Mouse (Mus musculus) G1E (cell line): Measurements from ENCODE around the gene Ptpra. TPM values are rescaled to one million over a fixed set of nuclear protein-coding genes. Genes with fewer than 3 reads are reported as not detected.

Experiments used
- ATAC-seq: 2 replicates; pipeline ENCODE4 v1.8.0; 2016; ENCODE audit warnings: mild to moderate bottlenecking; ENCODE audit not compliant: insufficient number of reproducible peaks, poor library complexity, low FRiP score, severe bottlenecking; ENCODE audit errors: extremely low read depth
- DNase-seq: peaks from one replicate; pipeline ENCODE4 v3.0.0; 2012; ENCODE audit warnings: low spot score
- H3K27me3 ChIP-seq: 2 replicates; pipeline ENCODE4 v1.6.1; 2012; ENCODE audit warnings: mild to moderate bottlenecking, low read length, inconsistent platforms; ENCODE audit not compliant: insufficient read depth
- H3K36me3 ChIP-seq: replicated peaks from 2 replicates; pipeline ENCODE3; 2012; ENCODE audit warnings: mild to moderate bottlenecking, inconsistent platforms
- H3K4me1 ChIP-seq: 2 replicates; pipeline ENCODE4 v1.6.1; 2012; ENCODE audit warnings: low read depth, low read length, inconsistent platforms, mixed read lengths; ENCODE audit not compliant: insufficient read depth
- H3K4me3 ChIP-seq: 2 replicates; pipeline ENCODE4 v1.5.1; 2012; ENCODE audit warnings: low read depth, mild to moderate bottlenecking, inconsistent platforms, low read length, moderate library complexity, mixed read lengths
- H3K9me3 ChIP-seq: replicated peaks from 2 replicates; pipeline ENCODE4 v1.6.1; 2012; ENCODE audit warnings: inconsistent platforms
- CTCF ChIP-seq: IDR thresholded peaks from 2 replicates; pipeline ENCODE4 v1.5.1; 2012; ENCODE audit warnings: low read depth, low read length, inconsistent platforms, mixed read lengths
- GATA1 ChIP-seq: IDR thresholded peaks from 2 replicates; pipeline ENCODE4 v1.6.1; 2012; ENCODE audit warnings: borderline replicate concordance, low read length, inconsistent platforms, mixed read lengths
- GATA2 ChIP-seq: IDR thresholded peaks from 2 replicates; pipeline ENCODE4 v1.6.1; 2012; ENCODE audit warnings: low read depth, low read length, inconsistent platforms, borderline replicate concordance
- POLR2AphosphoS5 ChIP-seq: IDR thresholded peaks from 2 replicates; pipeline ENCODE4 v1.6.1; 2012; ENCODE audit warnings: low read depth, low read length, inconsistent platforms; ENCODE audit not compliant: insufficient replicate concordance
- TAL1 ChIP-seq: conservative IDR thresholded peaks from 2 replicates; pipeline ENCODE4 v1.6.1; 2012; ENCODE audit warnings: low read depth, low read length, inconsistent platforms, mixed read lengths
- polyA plus RNA-seq: library from polyadenylated mRNA; stranded (reverse); fragments of >175 nt; gene quantifications from 2 replicates; pipeline ENCODE4 v1.2.3, GENCODE M21; 2012
- total RNA-seq, 2 experiments: library from RNA; stranded (forward) in 1 of 2; stranded (reverse) in 1 of 2; fragments of 200-1000 nt in 1 of 2; fragments of >200 nt in 1 of 2; fragmentation: Nextera tagmentation in 1 of 2; gene quantifications; 2 replicates each; pipeline ENCODE4 v1.2.3; 2014 to 2017

The Ptpra gene
- 60.6 and 97.7 TPM in 2 replicates for total RNA-seq (2014; fragmentation: Nextera tagmentation)
- total RNA-seq (2017), result 119 and 127 TPM in 2 replicates
- 11.4 and 22.6 TPM in 2 replicates for polyA plus RNA-seq

DNA sequence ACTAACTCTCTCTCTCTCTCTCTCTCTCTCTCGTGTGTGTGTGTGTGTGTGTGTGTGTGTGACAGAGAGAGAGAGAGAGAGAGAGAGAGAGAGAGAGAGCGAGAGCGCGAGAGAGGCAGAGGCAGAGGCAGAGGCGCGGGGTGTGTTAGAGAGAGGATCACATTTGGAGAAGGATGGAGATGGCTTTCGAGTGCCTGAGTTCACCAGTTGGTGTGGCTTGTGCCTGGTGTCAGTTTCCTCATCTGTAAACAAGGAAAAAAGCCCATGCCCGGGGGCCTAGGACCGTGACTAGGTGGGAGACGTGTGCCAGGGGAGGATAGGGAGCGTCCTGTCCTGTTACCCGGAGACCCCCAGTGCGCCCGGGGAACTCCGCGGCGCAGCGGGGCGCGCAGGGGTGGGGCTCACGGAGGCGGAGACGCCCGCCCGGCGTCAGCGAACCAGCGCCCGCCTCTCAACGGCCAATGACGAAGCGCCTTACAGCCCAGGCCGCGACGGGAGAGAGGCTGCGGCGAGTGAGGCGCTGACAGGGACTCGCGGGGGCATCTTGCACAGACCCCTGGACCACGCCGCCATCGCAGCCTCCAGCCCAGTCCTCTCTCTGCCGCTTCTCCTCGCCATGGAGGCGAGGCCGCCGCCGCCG lies at the start of gene Ptpra:
Ptpra (plus strand) TSS at position 485 of the 640 bp plus-strand sequence.
- peaks cover 15% of the 10 kb centered on the region for H3K36me3 ChIP-seq
- peaks cover 45% of the 10 kb centered on the region for H3K4me1 ChIP-seq
- H3K27me3 ChIP-seq, result no peaks in the 10 kb centered on the region
- DNase-seq (peak; percentile 91), ATAC-seq (peak; percentile 76)
- no peak for TF ChIP-seq CTCF
- no peak for TF ChIP-seq GATA2
- TF ChIP-seq GATA1, result no peak
- TF ChIP-seq TAL1, result no peak
- no peak for TF ChIP-seq POLR2AphosphoS5
- H3K9me3 ChIP-seq, result no peaks in the 10 kb centered on the region
- peak within 1 kb of the TSS; percentile 91 for H3K4me3 ChIP-seq

DNA sequence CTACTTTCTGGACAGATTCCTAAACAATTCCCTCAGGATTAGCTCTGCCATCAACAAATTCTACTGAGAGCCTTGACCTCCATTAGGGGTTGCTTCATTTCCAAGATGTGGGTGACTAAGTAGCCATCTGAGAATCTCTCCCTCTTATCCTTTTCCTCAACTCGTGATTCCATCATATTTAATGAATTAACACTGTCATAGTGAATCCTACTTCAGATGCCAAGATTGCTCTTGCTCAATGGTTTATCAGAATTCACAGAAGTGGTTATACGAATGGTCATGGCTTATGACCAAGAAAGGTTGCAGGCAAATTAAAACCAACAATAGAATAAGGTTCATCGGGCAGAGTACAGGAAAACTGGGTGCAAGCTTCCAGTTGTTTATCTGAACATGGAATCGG lies 48.2 kb upstream of the Ptpra start:
- no peak for ATAC-seq
- H3K9me3 ChIP-seq, result no peaks in the 10 kb centered on the region
- H3K4me3 ChIP-seq, result no peak overlapping the region
- peaks cover 37% of the 10 kb centered on the region for H3K27me3 ChIP-seq
- H3K4me1 ChIP-seq, result no peaks in the 10 kb centered on the region
- TF ChIP-seq TAL1 (no peak), POLR2AphosphoS5 (no peak), GATA2 (no peak), GATA1 (no peak), CTCF (no peak)
- no peaks in the 10 kb centered on the region for H3K36me3 ChIP-seq
- DNase-seq, result no peak

DNA sequence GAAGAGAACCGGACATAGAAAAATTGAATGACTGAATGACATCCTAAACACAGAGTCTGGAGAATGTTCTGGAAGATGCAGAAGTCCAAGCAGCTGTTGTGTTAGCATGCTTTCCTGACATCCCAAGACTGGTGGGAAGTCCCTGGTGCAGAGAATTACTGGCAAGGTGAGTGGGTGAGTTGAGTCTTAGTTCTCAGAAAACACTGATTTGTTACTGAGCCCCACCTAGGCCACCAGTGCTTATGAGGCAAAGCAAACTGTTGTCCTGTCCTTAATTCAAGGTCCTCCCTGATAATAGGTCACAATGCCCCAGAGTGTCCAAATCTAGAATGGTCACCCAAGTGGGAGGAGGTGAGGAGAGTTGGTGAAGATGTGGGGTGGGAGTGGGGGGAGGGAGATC lies 45.1 kb upstream of the Ptpra start, which contains the start of the genes Gm28372 and 1700020A23Rik:
Gm28372 (plus strand) TSS at position 301 of the 400 bp plus-strand sequence.
1700020A23Rik (plus strand) TSS at position 321 of the 400 bp plus-strand sequence.
- TF ChIP-seq GATA1 (no peak), GATA2 (no peak), TAL1 (no peak), POLR2AphosphoS5 (no peak), CTCF (no peak)
- no peak for DNase-seq
- Histone ChIP-seq H3K4me3 (no peak within 1 kb of the TSS), H3K36me3 (no peaks in the 10 kb centered on the region), H3K4me1 (no peaks in the 10 kb centered on the region), H3K9me3 (no peaks in the 10 kb centered on the region), H3K27me3 (peaks cover 33% of the 10 kb centered on the region)
- no peak for ATAC-seq

DNA sequence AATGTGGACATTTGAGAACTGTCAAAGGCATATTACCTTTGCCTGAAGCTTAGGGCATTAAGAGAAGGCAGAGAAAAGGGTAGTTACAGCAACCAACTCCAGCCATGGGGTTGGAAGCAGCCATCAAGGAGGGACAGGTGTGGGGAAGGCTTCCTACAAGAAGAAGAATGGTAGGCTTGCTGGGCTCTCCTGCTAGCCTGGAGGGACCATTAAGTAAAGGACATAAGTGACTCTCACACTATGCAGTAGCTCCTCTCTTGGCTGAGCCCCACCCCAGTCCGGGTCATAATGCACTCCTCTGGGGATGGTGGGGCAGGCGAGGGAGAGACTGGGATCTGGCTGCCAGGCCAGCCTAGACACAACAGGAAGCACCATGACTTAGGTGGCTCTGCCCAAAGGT lies 43.9 kb upstream of the Ptpra start, which contains the start of gene Tmem239:
Tmem239 (plus strand) TSS at position 301 of the 400 bp plus-strand sequence.
- ATAC-seq (no peak), DNase-seq (no peak)
- H3K4me1 ChIP-seq, result peaks cover 3% of the 10 kb centered on the region
- no peak within 1 kb of the TSS for H3K4me3 ChIP-seq
- H3K36me3 ChIP-seq, result no peaks in the 10 kb centered on the region
- peaks cover 27% of the 10 kb centered on the region for H3K27me3 ChIP-seq
- H3K9me3 ChIP-seq, result no peaks in the 10 kb centered on the region
- TF ChIP-seq TAL1 (no peak), GATA2 (no peak)

DNA sequence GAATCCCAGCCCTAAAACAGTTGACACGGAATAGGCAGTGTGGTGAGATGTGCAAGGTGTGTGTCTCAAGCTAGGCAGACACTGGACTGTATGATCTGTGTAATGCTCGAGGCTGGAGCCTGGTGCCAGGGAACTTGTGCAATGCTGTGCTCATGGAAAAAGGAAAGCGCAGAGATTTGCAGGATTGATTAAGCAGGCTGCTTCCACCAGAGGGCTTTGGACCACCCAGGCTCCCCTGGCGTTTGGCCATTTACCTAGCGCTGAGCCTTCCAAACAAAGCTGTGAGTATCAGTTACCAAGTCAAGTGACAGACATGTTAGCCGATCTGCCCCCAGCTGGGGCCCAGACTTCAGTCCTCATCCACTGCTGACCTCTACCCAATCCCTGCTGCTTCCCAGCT lies 41.9 kb upstream of the Ptpra start:
- H3K4me1 ChIP-seq, result peaks cover 9% of the 10 kb centered on the region
- no peak for ATAC-seq
- TF ChIP-seq GATA1, result no peak
- TF ChIP-seq POLR2AphosphoS5, result no peak
- TF ChIP-seq TAL1, result no peak
- TF ChIP-seq CTCF, result no peak
- H3K36me3 ChIP-seq, result no peaks in the 10 kb centered on the region
- H3K4me3 ChIP-seq, result no peak overlapping the region
- no peaks in the 10 kb centered on the region for H3K9me3 ChIP-seq
- H3K27me3 ChIP-seq, result peaks cover 25% of the 10 kb centered on the region
- no peak for DNase-seq

DNA sequence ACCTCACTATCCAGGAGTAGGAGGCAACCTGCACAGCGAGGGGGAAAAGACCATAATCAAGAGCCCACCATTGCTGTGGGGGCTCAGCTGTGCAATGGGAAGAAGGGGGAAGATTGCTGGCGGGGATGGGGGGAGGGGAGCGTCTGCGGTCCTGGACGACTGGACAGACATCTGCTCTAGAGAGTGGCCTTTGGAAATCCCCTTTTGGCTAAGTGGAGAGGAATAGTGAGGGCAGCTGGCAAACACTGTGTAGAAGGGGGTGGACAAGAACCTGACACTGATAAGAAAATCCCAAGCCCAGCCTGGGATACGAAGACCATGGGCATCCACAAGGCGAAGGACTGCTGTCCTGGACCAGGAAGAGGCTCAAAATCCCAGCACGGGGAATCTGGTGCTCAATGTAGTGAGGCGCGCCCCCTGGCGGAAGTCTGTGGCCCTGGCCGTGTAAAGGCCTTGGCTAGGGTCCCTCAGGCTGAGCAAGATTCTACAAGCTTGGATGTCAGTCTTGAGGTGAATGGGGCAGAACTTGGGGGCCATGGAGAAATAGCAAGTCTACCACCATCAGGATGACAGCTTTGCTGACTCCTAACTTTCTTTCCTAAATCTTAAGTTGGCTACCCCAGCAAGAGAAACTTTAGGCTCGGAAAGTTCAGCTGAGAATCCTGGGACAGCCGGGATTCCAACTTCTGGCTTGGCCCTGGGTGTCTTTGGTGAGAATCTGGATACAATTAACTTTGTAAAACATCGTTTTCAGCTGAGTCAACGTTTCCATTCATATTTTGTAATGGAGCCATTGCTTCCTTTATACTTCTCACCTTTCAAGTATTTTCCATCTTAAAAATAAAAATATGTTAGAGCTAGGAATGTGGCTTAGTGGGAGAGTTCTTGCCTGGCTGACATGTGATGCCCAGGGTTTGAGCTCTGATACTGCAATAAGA lies 38.3 kb upstream of the Ptpra start:
- H3K4me1 ChIP-seq, result peaks cover 9% of the 10 kb centered on the region
- no peaks in the 10 kb centered on the region for H3K9me3 ChIP-seq
- no peak overlapping the region for H3K4me3 ChIP-seq
- DNase-seq, result peak; percentile 65
- peaks cover 6% of the 10 kb centered on the region for H3K36me3 ChIP-seq
- ATAC-seq, result no peak
- H3K27me3 ChIP-seq, result peaks cover 14% of the 10 kb centered on the region
- no peak for TF ChIP-seq GATA1
- no peak for TF ChIP-seq POLR2AphosphoS5
- TF ChIP-seq GATA2, result no peak
- TF ChIP-seq TAL1, result no peak
- peak; percentile 93 for TF ChIP-seq CTCF
